Mouse (Mus musculus): ENCODE data around the gene Ferd3l. TPM values are rescaled to one million over a fixed set of nuclear protein-coding genes. Genes with fewer than 3 reads are reported as not detected.

The Ferd3l gene
- total RNA-seq (2021) = not detected

GRCm38 (mm10) chr12:33928331-33929192 is at the start of gene Ferd3l:
Ferd3l (plus strand) TSS chr12:33928425.
- DNase-seq (ENCODE audit: low spot score in 2 of 2) = no peak
- intact Hi-C loops (cut with DNase I) = loop anchor here (5.0 kb wide), 1 partner anchor 39 kb away; no protein-coding TSS in a partner anchor

GRCm38 (mm10) chr12:33893956-33894355 is 34.3 kb upstream of the Ferd3l start:
- intact Hi-C loops (cut with DNase I) = no loop called here
- DNase-seq (ENCODE audit: low spot score in 2 of 2) = no peak

GRCm38 (mm10) chr12:33894621-33895020 is 33.6 kb upstream of the Ferd3l start:
- intact Hi-C loops (cut with DNase I) = no loop called here

GRCm38 (mm10) chr12:33926751-33927150 is 1.5 kb upstream of the Ferd3l start:
- intact Hi-C loops (cut with DNase I) = loop anchor here (5.0 kb wide), 1 partner anchor 41 kb away; no protein-coding TSS in a partner anchor

More at GRCm38 (mm10) chr12:33894621-33895020, 33.6 kb upstream of the Ferd3l start:
- no peak for DNase-seq (ENCODE audit: low spot score in 2 of 2)

GRCm38 (mm10) chr12:33927334-33928098 is 709 bp upstream of the Ferd3l start:
- intact Hi-C loops (cut with DNase I) = loop anchor here (5.0 kb wide), 1 partner anchor 40 kb away; no protein-coding TSS in a partner anchor
- DNase-seq (ENCODE audit: low spot score in 2 of 2) = no peak

More at GRCm38 (mm10) chr12:33926751-33927150, 1.5 kb upstream of the Ferd3l start:
- no peak for DNase-seq (ENCODE audit: low spot score in 2 of 2)

GRCm38 (mm10) chr12:33952843-33953242 is 24.6 kb downstream of the Ferd3l start:
- intact Hi-C loops (cut with DNase I) = loop anchor here (5.0 kb wide), 1 partner anchor 471 kb away; no protein-coding TSS in a partner anchor
- DNase-seq (ENCODE audit: low spot score in 2 of 2) = no peak

- intact Hi-C loops (cut with DNase I) = loop anchor here (5.0 kb wide), 1 partner anchor 473 kb away; no protein-coding TSS in a partner anchor
- peak; percentile 14 to 22 for DNase-seq (ENCODE audit: low spot score in 2 of 2)
Measured at GRCm38 (mm10) chr12:33954931-33955565, 26.8 kb downstream of the Ferd3l start.

- no peak for DNase-seq (ENCODE audit: low spot score in 2 of 2)
- intact Hi-C loops (cut with DNase I) = no loop called here
Measured at GRCm38 (mm10) chr12:33955606-33956295, 27.5 kb downstream of the Ferd3l start.

GRCm38 (mm10) chr12:33956576-33957399 is 28.6 kb downstream of the Ferd3l start:
- no peak for DNase-seq (ENCODE audit: low spot score in 2 of 2)
- intact Hi-C loops (cut with DNase I) = no loop called here

GRCm38 (mm10) chr12:33957400-33958240 is 29.4 kb downstream of the Ferd3l start, which contains the start of gene Twist1:
Twist1 (plus strand) TSS chr12:33957671.
- peak in 1 of 2 experiments; percentile 8 for DNase-seq (ENCODE audit: low spot score in 2 of 2)
- intact Hi-C loops (cut with DNase I) = no loop called here

GRCm38 (mm10) chr12:33958241-33959194 is 30.3 kb downstream of the Ferd3l start:
- DNase-seq (ENCODE audit: low spot score in 2 of 2) = peak in 1 of 2 experiments; percentile 11
- intact Hi-C loops (cut with DNase I) = no loop called here

GRCm38 (mm10) chr12:33959206-33959605 is 31.0 kb downstream of the Ferd3l start:
- no peak for DNase-seq (ENCODE audit: low spot score in 2 of 2)
- intact Hi-C loops (cut with DNase I) = no loop called here

GRCm38 (mm10) chr12:33959846-33960245 is 31.6 kb downstream of the Ferd3l start:
- DNase-seq (ENCODE audit: low spot score in 2 of 2) = peak in 1 of 2 experiments; percentile 15
- intact Hi-C loops (cut with DNase I) = loop anchor here (5.0 kb wide), 1 partner anchor 697 kb away; no protein-coding TSS in a partner anchor

GRCm38 (mm10) chr12:33961013-33961412 is 32.8 kb downstream of the Ferd3l start:
- intact Hi-C loops (cut with DNase I) = loop anchor here (5.0 kb wide), 1 partner anchor 696 kb away; no protein-coding TSS in a partner anchor
- no peak for DNase-seq (ENCODE audit: low spot score in 2 of 2)

- intact Hi-C loops (cut with DNase I) = loop anchor here (5.0 kb wide), 1 partner anchor 695 kb away; no protein-coding TSS in a partner anchor
- no peak for DNase-seq (ENCODE audit: low spot score in 2 of 2)
Measured at GRCm38 (mm10) chr12:33962118-33962772, 34.0 kb downstream of the Ferd3l start.

Data from left cerebral cortex, postnatal 25 days (tissue).